22 mouse cellular contexts compared by ENCODE assay signal in the genomic region with DNA sequence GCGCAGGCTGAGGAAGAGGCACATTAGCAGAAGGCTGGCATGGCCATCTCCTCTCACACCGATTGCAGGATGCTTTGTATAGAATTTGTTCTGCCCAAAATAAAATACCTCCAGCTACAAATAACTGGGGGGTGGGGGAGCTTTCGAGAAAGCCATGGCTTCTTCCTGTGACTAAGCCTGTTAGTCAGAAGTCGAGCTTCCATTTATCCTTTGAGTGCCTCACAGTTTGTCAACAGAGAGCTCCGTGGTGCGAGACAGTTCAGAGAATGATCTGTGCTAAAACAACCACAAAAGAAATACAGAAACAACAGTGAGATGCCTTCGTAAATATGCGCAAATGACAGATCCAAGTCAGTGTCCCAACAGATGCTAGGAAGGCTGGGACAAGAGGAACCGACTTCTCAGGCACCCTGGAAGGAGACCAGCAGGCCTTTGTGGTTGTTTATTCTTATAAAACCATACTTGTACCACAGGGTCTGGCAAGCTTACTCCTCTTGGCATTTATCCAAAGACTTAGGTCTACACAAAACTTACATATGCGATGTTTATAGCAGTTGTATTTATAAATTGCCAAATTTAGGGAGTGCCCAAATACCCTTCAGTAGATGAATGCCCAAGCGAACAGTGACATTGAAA. TPM values are rescaled to one million over a fixed set of nuclear protein-coding genes. Genes with fewer than 3 reads are reported as not detected.
A peak's percentile ranks its signal among the peaks of the same experiment; 100 is the strongest.
DNase-seq lines count a peak whose midpoint lies in the region; ATAC-seq and TF ChIP-seq lines count a peak whose summit lies in the region.
"Had no signal": no experiment of that assay in that cellular context is flagged by ENCODE, and none has a peak within 500 bp of the region (broad histone marks: within the 10 kb centered on the region; RNA-seq: fewer than 3 reads in every experiment).

No protein-coding gene starts in this region.

- no peak overlapping the region for H3ac ChIP-seq in C2C12 (ENCODE audit: control insufficient read depth, insufficient read length, low read depth)

- no peaks in the 10 kb centered on the region for H3K27me3 ChIP-seq in lung, embryonic 15.5 days
- H3K27me3 ChIP-seq in C2C12 (ENCODE audit: control insufficient read depth, insufficient read depth, insufficient read length) = no peaks in the 10 kb centered on the region
- H3K27me3 ChIP-seq: forebrain, embryonic 13.5 days; neural tube, embryonic 15.5 days had no signal

- WGBS in lung, embryonic 15.5 days = 46% methylated on average over 11 of the region's 11 CpGs

- H3K9ac ChIP-seq in lung, embryonic 15.5 days = no peak overlapping the region
- H3K9ac ChIP-seq: forebrain, embryonic 13.5 days; neural tube, embryonic 15.5 days had no signal

- TF ChIP-seq CTCF in C2C12 (IDR thresholded peaks at IDR 0.05; ENCODE audit: control insufficient read depth, insufficient read depth, insufficient read length) = no peak

- H3K27ac ChIP-seq in lung, embryonic 15.5 days = peak overlapping the region; percentile 11; the same call in 1 of the 2 replicates
- H3K27ac ChIP-seq: forebrain, embryonic 13.5 days; hindbrain, embryonic 10.5 days; hindbrain, postnatal 0 days; layer of hippocampus, adult 2 months; macrophage; neural tube, embryonic 15.5 days had no signal

- 0 out of 2 replicates have a peak, but pooled peaks cover 3% of the 10 kb centered on the region for H3K36me3 ChIP-seq in lung, embryonic 15.5 days
- H3K36me3 ChIP-seq in C2C12 (ENCODE audit: control insufficient read depth, insufficient read depth) = peaks cover 53% of the 10 kb centered on the region

- H3K4me3 ChIP-seq in lung, embryonic 15.5 days = no peak overlapping the region
- no peak overlapping the region for H3K4me3 ChIP-seq in C2C12 (ENCODE audit: insufficient read depth, poor library complexity, severe bottlenecking)
- H3K4me3 ChIP-seq: forebrain, embryonic 13.5 days; hindbrain, embryonic 10.5 days; layer of hippocampus, adult 2 months; neural tube, embryonic 15.5 days had no signal

- DNase-seq in lung, postnatal 36 days = no peak
- peak; percentile 40 for DNase-seq in brain, adult 2 months (ENCODE audit: low read depth, low spot score)
- DNase-seq in lung, postnatal 10 days = peak; percentile 41
- DNase-seq in urinary bladder, adult 18-20 months (ENCODE audit: low spot score in 2 of 2) = no peak
- DNase-seq in gastrocnemius, postnatal 25 days = no peak
- DNase-seq in liver = no peak
- DNase-seq: cerebellum, adult 9-10 months; gastrocnemius, postnatal 36 days; kidney, adult 11 months; kidney, postnatal 10 days; thymus, postnatal 14 days had no signal

- peaks cover 13% of the 10 kb centered on the region; the same call in 1 of the 2 replicates for H3K4me1 ChIP-seq in lung, embryonic 15.5 days
- H3K4me1 ChIP-seq: forebrain, embryonic 13.5 days; hindbrain, embryonic 10.5 days; neural tube, embryonic 15.5 days had no signal

- no peak overlapping the region for H3K4me2 ChIP-seq in lung, embryonic 15.5 days
- H3K4me2 ChIP-seq: forebrain, embryonic 13.5 days; liver, embryonic 11.5 days; midbrain, embryonic 11.5 days; neural tube, embryonic 15.5 days had no signal

- peaks cover 53% of the 10 kb centered on the region for H3K79me2 ChIP-seq in C2C12 (ENCODE audit: control insufficient read depth, insufficient read depth)

- ATAC-seq in lung, embryonic 15.5 days (ENCODE audit: borderline replicate concordance, extremely low read depth, low FRiP score, low TSS enrichment) = peak; percentile 69; the same call in 1 of the 2 replicates
- ATAC-seq: CD4-positive, CD25-positive, alpha-beta regulatory T cell, adult 4 months; forebrain, embryonic 13.5 days; hindbrain, postnatal 0 days had no signal

- no peaks in the 10 kb centered on the region for H3K9me3 ChIP-seq in lung, embryonic 15.5 days
- H3K9me3 ChIP-seq: forebrain, embryonic 13.5 days; hindbrain, embryonic 10.5 days; neural tube, embryonic 15.5 days had no signal

- peaks cover 11% of the 10 kb centered on the region for H3K79me3 ChIP-seq in C2C12 (ENCODE audit: low read depth)

TF ChIP-seq in C2C12, 6 proteins besides CTCF, POLR2A, EP300 and RAD21:
- TF ChIP-seq MAX (IDR thresholded peaks at IDR 0.05) (no peak), FOSL1 (IDR thresholded peaks at IDR 0.05; ENCODE audit: insufficient read depth, low read length, poor library complexity, severe bottlenecking) (peak; percentile 58)
TF ChIP-seq in C2C12: peak in this region for 1.

RNA-seq across cellular contexts. Expression of gene Slc38a6, which starts 9.0 kb away (rescaled TPM):
- 7.7 and 9.4 TPM in 2 replicates for polyA plus RNA-seq in lung, embryonic 15.5 days (2015; fragmentation: Nextera tagmentation; extraction: Ambion mirVana)
- polyA plus RNA-seq in C2C12 (2012; fragmentation: generic; extraction: Trizol) = 13.1 TPM
- total RNA-seq in gastrocnemius, postnatal 25 days (2021) = 1 to 10 TPM; 3.0 to 3.1 TPM

RNA-seq across cellular contexts. Expression of gene Trmt5, which starts 9.1 kb away (rescaled TPM):
- 18.0 and 19.1 TPM in 2 replicates for polyA plus RNA-seq in lung, embryonic 15.5 days (2015; fragmentation: Nextera tagmentation; extraction: Ambion mirVana)
- polyA plus RNA-seq in C2C12 (2012; fragmentation: generic; extraction: Trizol) = 8.3 TPM
- total RNA-seq in gastrocnemius, postnatal 25 days (2021) = 1 to 10 TPM; 6.2 to 6.3 TPM

Comparison
In these comparisons a context has a peak if more than half of its experiments do, and no peak if none do; other contexts are left out.
1. DNase-seq: peak in brain, adult 2 months (single experiment) and lung, postnatal 10 days (single experiment); none in lung, postnatal 36 days (single experiment), urinary bladder, adult 18-20 months (0 of 2), gastrocnemius, postnatal 25 days (single experiment) and liver (single experiment).